Mouse (Mus musculus): Measurements from ENCODE around the gene 1700018F24Rik. TPM values are rescaled to one million over a fixed set of nuclear protein-coding genes. Genes with fewer than 3 reads are reported as not detected.
A peak's percentile ranks its signal among the peaks of the same experiment; 100 is the strongest.
"Not testable (repeated sequence)": the region's sequence is repeated elsewhere in the genome, so short reads cannot be mapped to it uniquely, and the experiment has no call there.

1700018F24Rik gene
- total RNA-seq, 2 experiments from 2014 or later: not detected

GRCm38 (mm10) chr5:145075081-145075480, 32.3 kb downstream of the 1700018F24Rik start:
- intact Hi-C loops (cut with DNase I): no loop called here
- DNase-seq: no peak

- intact Hi-C loops (cut with DNase I): loop anchor here (10.0 kb wide), 1 partner anchor 187 kb away; no protein-coding TSS in a partner anchor
- no peak for DNase-seq
These were observed 39.2 kb downstream of the 1700018F24Rik start for GRCm38 (mm10) chr5:145081866-145082613.

GRCm38 (mm10) chr5:145083201-145083600, 40.4 kb downstream of the 1700018F24Rik start:
- DNase-seq: not testable (repeated sequence)
- intact Hi-C loops (cut with DNase I): loop anchor here (10.0 kb wide), 1 partner anchor 188 kb away; no protein-coding TSS in a partner anchor

GRCm38 (mm10) chr5:145083632-145084451, 41.1 kb downstream of the 1700018F24Rik start, which contains the start of the genes Arpc1a and Kpna7:
Arpc1a (plus strand) TSS chr5:145083830.
Kpna7 (minus strand) TSS chr5:145084030.
- DNase-seq: peak; percentile 95
- intact Hi-C loops (cut with DNase I): loop anchor here (2.0 to 10.0 kb wide), 2 partner anchors 57 to 189 kb away; partner anchors contain the start of genes Bud31 and Pdap1

GRCm38 (mm10) chr5:145084822-145085221, 42.0 kb downstream of the 1700018F24Rik start:
- intact Hi-C loops (cut with DNase I): loop anchor here (2.0 to 10.0 kb wide), 2 partner anchors 56 to 190 kb away; partner anchors contain the start of genes Bud31 and Pdap1
- DNase-seq: no peak

- DNase-seq: no peak
- intact Hi-C loops (cut with DNase I): loop anchor here (10.0 kb wide), 1 partner anchor 193 kb away; no protein-coding TSS in a partner anchor
These were observed 45.4 kb downstream of the 1700018F24Rik start for GRCm38 (mm10) chr5:145088186-145088585.

GRCm38 (mm10) chr5:145089878-145090277, 47.1 kb downstream of the 1700018F24Rik start:
- DNase-seq: no peak
- intact Hi-C loops (cut with DNase I): loop anchor here (10.0 kb wide), 1 partner anchor 195 kb away; no protein-coding TSS in a partner anchor

Other genes starting within 250 kb of the 1700018F24Rik start
- 10 to 100 TPM; 28.7 to 33.6 TPM for gene Smurf1, start 77.1 kb upstream of the 1700018F24Rik start, total RNA-seq (2021)
- gene Gm4871, start 10.2 kb upstream of the 1700018F24Rik start, total RNA-seq (2021): not detected
- gene Arpc1a, start 40.8 kb downstream of the 1700018F24Rik start, total RNA-seq (2021): 10 to 100 TPM; 73.9 to 74.7 TPM
- not detected for gene Kpna7, start 41.0 kb downstream of the 1700018F24Rik start, total RNA-seq (2021)
- gene Arpc1b, start 71.2 kb downstream of the 1700018F24Rik start, total RNA-seq (2021): 100 to 1,000 TPM; 135 to 140 TPM
- gene Pdap1, start 97.2 kb downstream of the 1700018F24Rik start, total RNA-seq (2021): 10 to 100 TPM; 54.8 to 55.9 TPM
- gene Bud31, start 97.4 kb downstream of the 1700018F24Rik start, total RNA-seq (2021): 10 to 100 TPM; 76.8 to 77.1 TPM
- gene Ptcd1, start 124.1 kb downstream of the 1700018F24Rik start, total RNA-seq (2021): 10 to 100 TPM; 22.6 to 29.2 TPM
- gene Cpsf4, start 124.2 kb downstream of the 1700018F24Rik start, total RNA-seq (2021): 10 to 100 TPM; 13.2 to 13.7 TPM
- gene Atp5j2, start 149.1 kb downstream of the 1700018F24Rik start, total RNA-seq (2021): 100 to 1,000 TPM; 843 to 872 TPM
- gene Zkscan14, start 158.9 kb downstream of the 1700018F24Rik start, total RNA-seq (2021): 1 to 10 TPM; 6.6 to 7.0 TPM
- 10 to 100 TPM; 11.4 to 12.1 TPM for gene Zkscan5, start 161.6 kb downstream of the 1700018F24Rik start, total RNA-seq (2021)
- gene Zfp655, start 188.7 kb downstream of the 1700018F24Rik start, total RNA-seq (2021): 10 to 100 TPM; 29.0 to 30.1 TPM
- gene Zscan25, start 237.5 kb downstream of the 1700018F24Rik start, total RNA-seq (2021): 10 to 100 TPM; 14.4 to 15.1 TPM

Data from heart, postnatal 10 days (tissue).